Mouse (Mus musculus): ENCODE data around the gene Wdr18.
A peak's percentile ranks its signal among the peaks of the same experiment; 100 is the strongest.

The Wdr18 gene

DNA sequence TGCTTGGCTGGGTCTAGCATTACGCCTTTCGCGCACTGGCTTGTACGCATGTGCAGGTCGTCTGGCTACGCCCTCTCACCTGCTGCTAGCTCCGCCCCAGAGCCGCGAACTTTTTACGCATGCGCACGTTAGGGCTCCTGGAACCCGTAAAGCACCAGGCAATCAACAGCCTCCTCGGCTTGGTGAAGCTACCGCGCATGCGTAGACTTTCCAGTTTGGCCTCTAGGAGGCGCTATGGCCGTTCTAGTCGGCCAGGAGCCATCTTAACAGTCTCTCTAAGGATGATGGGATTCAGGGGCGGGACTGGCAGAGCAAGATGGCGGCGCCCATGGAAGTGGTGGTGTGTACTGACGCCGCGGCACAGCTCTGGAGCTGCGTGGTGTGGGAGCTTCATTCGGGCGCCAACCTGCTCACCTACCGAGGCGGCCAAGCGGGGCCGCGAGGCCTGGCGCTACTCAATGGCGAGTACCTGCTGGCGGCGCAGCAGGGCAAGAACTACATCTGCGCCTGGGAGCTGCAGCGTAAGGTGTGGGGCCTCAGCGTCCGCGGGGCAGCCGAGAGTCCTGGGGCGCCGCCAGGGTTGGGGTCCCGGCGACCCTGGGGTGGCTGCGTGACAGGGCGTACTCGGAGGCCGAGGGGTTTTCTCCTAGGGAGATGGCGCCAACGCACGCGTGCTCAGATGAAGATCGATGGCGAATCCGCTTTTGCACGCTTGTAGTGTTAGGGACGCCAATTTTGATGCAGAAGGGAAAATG, at the start of gene Wdr18:
TSS of gene Wdr18 (plus strand) at position 306 of the 755 bp plus-strand sequence.
- DNase-seq (ENCODE audit: low read depth, low spot score), result peak; percentile 99

DNA sequence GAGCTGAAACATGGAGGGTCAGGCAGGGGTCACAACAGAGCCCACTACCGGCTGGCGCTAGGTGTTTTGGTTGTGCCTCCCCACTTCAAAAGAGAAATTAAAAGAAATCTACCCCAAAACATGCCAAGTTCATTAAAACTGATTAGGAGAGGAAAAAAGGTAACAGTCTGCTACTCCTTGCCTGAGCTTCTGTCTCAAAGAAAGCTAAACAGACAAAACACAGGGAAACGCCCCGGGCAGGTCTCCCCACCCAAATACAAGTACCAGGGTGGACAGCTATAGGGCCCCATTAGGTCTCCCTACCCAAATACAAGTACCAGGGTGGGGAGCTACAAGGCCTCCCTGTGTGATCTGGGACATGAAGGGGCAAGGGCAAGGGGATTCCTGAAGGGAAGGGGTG, 49.4 kb upstream of the Wdr18 start, which contains the start of gene Gm26602:
TSS of gene Gm26602 (plus strand) at position 301 of the 400 bp plus-strand sequence.
- no peak for DNase-seq (ENCODE audit: low read depth, low spot score)

DNA sequence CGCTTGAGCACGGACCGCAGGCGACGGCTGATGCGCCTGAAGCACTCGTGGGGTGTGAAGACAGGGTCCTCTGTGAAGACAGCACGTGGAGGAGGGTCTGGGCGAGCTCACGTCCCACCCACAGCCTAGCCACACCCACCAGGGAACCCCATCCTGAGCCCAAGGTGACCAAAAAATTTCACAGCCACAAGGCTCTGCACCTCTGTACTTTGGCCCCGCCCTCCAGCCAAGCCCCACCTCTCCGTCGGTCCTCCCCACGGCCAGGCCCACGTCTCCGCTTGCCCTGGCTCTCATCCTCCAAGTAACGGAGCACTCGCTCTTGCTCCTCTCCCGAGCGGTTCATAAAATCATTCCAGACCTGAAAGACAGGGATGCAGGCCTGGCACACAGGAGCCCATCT, 47.5 kb upstream of the Wdr18 start:
- no peak for DNase-seq (ENCODE audit: low read depth, low spot score)

DNA sequence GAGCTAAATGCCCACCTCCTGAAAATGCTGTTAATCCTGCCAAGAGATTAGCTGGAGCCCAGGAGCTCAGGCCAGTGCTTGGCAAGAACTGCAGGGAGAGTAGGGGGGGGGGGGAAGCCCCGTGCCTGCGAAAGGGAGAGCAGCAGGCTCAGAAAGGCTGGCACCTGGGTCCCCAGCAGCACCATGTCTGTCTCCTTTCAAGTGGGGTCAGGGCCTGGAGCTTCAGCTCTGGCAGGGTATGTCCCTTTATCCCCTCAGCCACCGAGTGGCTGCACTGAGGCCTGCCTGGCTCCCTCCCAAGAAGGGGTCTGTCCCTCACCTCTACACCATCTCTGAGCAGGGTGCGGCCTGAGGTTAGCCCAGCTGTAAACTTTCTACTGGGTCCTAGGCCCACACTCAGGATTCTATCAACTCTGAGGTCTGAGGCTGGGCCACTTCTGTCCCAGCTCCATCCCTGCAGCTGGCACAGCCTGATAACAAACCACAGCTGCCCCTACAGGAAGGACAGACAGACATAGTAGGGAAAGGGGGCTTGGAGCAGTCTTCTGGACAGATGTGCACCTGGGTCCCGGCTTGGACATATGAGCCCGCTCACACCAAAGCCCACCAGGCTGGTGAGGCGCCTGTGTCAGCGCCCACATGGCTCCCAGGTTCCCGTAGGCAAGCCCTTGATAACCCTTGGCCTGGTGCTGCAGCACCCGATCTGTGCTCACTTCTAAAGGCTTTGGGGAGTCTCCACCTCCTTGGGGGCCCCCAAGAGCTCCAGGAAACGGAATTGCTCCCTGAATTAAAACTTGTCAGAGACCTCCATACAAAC, 45.6 kb upstream of the Wdr18 start:
- DNase-seq (ENCODE audit: low read depth, low spot score), result no peak

DNA sequence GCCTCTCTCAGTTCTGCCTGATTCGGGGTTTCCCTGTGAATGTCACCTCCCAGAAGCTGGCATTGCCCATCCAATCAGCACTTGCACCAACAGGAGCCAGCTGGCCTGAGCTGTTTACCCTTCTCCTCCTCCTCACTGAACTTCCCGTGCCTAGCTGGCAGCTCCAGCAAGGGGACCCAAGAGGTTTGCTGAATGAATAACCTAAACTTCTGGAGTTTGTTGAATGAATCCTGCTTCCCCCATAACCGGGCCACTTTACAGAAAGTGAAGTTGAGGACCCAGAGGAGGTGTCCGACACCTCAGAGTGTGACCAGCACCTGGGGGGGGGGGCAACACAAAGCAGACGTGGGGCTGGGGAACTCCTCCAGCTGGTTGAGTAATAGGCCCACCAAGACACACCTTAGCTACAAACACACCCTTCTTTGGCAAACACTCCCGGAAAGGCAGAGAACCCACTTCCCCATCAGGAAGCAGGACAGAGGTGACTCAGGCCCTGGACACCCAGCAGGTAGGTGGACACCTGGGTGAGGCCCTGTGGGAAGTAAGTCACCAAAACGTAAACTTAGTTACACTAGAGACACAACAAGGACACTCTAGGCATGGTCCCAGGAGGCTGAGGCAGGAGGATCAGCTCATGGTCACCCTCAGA, 44.9 kb upstream of the Wdr18 start:
- DNase-seq (ENCODE audit: low read depth, low spot score), result no peak

DNA sequence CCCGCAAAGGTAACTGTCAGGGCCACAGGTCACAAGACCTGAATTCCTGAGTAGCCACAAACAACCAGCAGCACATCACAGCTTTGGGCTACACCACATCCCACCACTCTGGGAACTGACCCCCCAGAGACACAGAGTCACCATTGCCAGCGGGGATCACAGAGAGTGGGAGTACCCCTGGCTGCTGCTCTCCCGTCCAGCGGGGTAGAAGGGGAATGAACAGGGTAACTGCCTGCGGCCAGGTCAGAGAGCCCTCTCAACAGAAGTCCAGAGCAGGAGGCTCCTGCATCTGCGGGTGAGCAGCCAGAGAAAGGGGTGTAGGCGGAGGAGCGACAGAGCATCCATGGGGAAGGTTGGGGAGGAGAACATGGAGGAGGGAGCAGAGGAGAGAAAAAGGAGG, 43.9 kb upstream of the Wdr18 start:
- DNase-seq (ENCODE audit: low read depth, low spot score), result no peak

DNA sequence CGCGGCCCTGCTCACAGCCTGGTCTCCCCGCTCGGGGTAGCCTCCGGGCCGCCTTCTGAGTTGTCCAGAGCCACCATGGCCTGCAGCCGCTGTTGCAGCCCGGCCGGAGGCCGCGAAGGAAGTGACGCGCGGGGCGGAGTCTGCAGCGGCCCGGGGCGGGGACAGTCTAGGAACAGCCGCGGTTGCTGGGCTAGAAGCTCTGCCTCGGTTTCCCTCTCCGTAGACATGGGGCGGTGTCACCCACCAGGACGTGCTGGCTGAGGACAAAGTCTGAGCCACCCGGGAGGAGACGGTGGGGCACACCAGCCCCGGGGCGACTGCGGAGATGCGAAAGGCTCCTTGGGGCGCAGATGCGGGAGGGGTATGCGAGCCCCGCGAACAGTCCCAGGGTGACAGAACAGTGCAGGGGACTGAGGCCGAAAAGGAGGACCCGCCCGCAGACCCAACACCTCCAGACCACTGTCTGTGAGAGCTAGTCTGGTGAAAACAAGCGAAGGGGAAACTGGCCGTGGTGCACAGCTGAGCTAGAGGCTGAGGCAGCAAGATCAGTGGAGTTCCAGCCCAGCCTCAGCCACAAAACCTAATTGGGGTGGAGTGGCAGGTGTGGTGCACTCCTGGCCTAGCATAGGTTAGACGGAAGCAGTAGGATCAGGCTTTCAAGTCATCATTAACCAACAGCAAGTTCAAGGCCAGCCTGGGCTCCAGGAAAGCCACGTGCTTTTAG, 43.0 kb upstream of the Wdr18 start, which contains the start of gene Kiss1r:
TSS of gene Kiss1r (plus strand) at position 164 of the 724 bp plus-strand sequence.
- no peak for DNase-seq (ENCODE audit: low read depth, low spot score)

DNA sequence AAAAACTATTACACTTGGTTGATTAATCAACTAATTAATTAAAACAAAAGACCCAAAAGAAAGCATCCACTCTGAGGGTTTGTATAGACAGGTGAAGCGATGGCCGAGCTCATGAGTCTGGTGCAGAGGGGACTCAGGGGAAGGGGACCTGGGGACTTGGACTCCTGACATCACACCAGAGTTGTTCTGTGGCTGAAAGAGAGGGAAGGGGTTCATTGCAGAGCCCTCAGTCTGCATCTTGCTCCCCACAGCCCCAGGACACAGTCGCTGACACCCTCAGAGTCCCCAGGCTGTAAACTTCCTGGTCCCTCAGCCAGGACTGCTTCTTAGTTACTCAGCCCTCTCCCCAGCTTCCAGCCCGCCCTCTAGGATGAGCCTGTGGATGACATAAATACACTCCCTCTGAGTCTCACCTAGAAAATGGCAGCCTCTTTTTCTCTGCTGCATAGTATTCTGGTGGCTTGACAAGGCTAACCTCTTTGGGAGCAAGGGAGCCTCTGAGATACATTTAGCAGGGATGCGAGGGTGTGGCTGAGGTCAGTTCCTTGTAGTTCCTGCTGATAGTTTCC, 42.3 kb upstream of the Wdr18 start:
- no peak for DNase-seq (ENCODE audit: low read depth, low spot score)

DNA sequence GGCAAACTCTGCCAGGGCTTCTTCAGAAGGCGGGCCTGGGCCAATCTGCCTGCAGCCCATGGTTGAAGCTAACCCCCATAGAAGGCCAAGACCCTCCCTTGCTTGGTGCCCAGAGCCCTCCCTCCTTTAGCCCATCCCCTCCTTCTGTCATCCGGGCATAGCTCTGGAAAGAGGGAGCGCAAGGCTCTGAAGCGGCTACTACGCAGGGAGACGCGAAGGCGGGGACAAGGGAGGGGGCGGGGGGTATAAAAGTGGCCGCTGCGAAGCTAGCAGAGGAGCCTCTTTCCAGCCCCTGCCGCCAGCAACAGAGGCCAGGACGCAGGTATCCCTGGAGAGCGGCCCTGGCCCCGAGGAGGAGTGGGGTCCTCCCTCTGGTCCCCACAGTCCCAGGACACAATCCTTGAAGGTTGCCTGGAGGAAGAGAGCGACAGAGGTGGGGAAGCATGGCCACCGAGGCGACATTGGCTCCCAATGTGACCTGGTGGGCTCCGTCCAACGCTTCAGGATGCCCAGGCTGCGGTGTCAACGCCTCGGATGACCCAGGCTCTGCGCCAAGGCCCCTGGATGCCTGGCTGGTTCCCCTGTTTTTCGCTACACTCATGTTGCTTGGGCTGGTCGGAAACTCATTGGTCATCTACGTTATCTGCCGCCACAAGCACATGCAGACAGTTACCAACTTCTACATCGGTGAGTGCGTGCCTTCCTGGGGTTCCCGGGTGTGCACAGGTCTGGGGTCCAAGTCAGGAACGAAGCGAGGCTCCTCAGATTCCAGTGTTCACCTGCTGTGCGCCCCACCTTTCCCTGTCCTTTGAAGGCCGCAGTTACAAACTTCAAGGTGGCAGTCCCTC, 41.5 kb upstream of the Wdr18 start:
- no peak for DNase-seq (ENCODE audit: low read depth, low spot score)

DNA sequence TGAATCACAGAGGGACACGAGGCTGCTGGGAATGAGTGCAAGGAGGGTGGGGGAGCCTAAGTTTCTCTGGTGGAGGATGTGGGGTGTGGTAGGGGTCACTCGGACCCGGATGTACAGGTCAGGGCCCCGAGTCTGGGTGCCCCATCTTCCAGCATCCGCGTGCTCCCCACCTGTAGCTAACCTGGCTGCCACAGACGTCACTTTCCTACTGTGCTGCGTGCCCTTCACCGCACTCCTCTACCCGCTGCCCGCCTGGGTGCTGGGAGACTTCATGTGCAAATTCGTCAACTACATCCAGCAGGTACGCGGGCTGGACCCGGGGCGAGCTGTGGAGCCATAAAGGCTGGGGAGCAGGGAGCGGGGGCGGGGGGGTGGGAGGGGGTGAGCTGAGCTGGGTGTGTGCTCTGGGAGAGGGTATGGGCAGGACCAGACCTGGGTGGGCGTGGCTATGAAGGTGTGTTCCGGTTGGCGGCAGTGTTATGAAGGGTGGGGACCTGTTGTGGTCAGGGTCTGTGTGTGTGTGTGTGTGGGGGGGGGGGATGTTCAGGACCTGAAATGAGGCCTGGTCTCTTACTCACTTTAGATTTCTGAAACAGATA, 40.6 kb upstream of the Wdr18 start:
- no peak for DNase-seq (ENCODE audit: low read depth, low spot score)

DNA sequence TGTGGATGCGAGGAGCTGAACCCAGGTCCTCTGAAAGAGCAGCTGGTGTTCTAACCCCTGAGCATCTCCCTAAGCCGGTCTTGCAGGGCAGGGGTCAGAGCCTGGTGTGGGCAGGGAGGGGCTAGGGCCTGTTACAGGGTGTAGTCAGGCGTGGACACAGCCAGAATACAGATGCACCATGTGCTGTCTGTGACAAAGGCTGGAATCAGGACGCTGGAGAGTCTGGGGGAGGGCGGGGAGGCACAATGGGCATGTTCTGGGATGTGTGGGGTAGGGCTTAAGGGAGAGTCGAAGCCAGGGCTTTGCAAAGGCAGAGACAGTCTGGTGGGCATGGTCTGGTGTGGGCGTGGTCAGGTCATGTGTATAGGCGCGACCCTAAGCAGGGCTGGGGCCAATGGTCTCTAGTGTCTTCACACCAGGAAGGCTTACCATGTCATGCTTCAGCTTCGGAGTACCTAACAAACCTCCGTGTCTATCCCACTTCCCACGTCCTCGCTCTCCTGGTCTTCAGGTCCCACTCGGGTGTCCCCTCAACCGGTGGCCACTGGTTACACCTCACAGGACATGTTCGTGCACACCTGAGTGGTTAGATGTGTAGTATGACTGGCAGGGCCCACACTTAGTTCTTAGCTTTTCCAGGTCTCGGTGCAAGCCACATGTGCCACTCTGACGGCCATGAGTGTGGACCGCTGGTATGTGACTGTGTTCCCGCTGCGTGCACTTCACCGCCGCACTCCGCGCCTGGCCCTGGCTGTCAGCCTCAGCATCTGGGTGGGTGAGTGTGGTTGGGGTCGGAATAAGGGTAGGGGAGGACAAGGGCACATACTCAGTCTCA, 39.7 kb upstream of the Wdr18 start:
- no peak for DNase-seq (ENCODE audit: low read depth, low spot score)

DNA sequence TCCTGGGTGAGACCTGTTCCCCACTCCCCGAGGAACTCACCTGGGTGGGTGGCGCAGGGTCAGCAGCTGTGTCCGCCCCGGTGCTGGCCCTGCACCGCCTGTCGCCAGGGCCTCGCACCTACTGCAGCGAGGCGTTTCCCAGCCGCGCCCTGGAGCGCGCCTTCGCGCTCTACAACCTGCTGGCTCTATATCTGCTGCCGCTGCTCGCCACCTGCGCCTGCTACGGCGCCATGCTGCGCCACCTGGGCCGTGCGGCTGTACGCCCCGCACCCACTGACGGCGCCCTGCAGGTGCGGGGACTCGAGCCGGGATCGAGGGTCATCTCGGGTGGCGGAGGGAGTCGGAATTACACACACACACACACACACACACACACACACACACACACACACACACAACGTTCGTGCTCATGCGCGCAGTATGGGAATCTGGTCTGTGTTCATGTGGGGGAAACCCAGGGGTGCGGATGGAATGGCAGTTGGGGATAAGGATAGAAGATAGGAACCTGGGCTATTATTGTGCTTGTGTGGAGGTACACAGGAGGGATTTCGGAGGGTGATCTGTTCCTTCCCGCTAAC, 38.9 kb upstream of the Wdr18 start, which contains the start of gene R3hdm4:
TSS of gene R3hdm4 (minus strand) at position 251 of the 578 bp plus-strand sequence.
- DNase-seq (ENCODE audit: low read depth, low spot score), result no peak

DNA sequence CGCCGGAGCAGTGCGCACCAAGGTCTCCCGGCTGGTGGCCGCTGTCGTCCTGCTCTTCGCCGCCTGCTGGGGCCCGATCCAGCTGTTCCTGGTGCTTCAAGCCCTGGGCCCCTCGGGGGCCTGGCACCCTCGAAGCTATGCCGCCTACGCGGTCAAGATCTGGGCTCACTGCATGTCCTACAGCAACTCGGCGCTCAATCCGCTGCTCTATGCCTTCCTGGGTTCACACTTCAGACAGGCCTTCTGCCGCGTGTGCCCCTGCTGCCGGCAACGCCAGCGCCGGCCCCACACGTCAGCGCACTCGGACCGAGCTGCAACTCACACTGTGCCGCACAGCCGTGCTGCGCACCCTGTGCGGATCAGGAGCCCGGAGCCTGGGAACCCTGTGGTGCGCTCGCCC, 38.4 kb upstream of the Wdr18 start:
- no peak for DNase-seq (ENCODE audit: low read depth, low spot score)

DNA sequence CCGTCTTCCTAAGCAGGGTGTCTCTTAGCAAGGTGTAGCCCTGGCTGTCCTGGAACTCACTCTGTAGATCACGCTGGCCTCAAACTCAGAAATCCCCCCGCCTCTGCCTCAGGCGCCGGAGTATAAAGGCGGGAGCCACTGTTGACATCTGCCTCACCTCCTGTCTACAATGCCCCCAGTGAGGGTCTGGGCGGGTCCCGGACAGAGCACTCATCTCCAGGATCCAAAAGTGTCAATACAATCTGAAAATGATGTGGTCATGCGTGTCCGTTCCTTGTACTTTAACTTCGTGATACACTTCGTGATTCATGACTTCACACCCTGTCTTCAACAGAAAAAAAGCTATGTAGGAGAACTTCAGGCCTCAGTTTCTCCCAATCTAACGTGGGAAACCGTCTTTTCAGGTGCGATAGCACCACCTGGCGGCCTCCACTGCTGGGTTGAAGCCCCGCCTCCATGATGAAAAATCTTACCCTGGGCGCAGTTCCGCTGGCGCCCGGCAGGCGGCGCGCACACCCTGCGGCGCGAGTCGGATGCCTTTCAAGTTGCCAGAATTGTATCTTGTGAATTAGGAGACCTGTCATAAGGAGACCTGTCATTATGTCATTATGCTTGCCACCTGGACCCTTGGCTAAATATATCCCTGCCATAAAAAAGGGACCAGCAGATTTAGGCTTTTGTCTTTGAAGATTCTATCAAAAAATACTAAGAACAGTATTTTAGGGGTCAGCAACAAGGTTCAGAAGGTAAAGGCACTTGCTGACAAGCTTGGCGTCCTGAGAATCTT, 34.8 kb upstream of the Wdr18 start:
- DNase-seq (ENCODE audit: low read depth, low spot score), result no peak

DNA sequence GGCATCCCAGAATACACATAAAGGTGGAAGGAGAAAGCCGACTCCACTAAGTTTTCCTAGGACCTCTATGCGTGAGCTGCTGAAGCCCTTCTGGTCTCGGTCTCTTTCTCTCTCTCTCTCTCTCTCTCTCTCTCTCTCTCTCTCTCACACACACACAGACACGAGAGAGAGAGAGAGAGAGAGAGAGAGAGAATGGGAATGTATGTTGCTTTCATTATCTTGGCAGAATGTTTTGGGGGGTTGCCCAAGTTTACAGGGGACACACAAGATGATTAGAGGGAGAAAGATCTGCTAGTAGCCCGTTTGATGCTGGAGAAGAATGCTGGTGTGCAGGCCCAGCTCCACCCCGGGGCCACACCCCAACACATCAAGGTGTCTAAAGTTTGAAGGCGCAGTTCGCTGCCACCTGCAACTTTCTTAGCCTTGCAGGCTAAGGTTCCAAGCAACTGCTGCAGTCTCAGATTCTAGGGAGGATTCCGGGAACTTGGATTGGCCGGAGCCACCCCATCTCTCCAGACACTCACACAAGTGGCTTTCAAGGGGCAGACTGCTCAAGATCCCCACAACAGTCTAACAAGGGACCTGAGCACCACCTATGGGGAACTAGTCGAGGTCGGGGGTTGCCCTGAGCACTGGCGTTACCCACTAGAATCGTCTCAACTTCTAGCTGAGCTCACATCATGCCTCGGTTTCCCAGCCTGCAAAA, 34.0 kb upstream of the Wdr18 start:
- no peak for DNase-seq (ENCODE audit: low read depth, low spot score)

DNA sequence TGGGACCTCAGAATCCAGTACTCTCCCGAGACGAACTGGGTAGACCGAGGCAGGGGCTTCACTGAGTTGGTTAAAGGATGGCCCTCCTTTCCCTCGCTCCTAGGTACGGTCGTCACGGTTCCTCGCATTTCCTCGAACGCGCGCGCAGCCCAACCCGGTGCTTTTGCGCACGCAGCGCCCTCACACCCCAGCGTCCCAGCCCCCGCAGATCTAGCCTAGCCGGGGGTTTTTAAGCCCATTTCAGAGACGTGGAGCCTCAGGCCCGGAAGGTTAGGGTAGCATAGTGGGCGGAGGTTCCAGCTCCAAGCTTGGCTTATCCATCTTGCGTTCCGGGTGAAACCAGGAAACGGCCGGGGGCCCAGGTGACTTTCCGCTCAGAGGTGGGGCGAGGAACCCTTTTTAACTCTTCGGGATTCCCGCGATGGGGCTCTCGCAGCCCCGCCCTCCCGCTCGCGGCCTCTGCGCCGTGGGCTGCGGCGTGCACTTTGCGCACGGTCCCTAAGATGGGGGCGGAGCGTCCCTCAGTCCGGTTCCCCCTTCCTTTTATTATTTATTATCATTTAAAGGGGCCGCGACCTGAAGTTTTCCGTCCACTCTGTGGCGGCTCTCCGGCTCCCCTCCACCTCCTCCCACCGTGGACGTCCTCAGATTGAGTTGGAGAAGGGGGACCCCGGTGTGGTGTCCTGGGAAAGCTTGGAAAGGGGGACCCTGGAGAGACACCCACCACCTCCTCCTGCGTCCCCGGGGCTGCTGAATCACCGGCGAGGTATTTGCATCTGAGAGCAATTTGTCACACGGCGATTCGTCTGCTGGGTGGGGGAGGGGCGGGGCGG, 33.2 kb upstream of the Wdr18 start, which contains the start of gene Arid3a:
TSS of gene Arid3a (plus strand) at position 553 of the 833 bp plus-strand sequence.
- DNase-seq (ENCODE audit: low read depth, low spot score), result peak; percentile 84

Data from telencephalon, adult 2 months (tissue).